In the genomic region with DNA sequence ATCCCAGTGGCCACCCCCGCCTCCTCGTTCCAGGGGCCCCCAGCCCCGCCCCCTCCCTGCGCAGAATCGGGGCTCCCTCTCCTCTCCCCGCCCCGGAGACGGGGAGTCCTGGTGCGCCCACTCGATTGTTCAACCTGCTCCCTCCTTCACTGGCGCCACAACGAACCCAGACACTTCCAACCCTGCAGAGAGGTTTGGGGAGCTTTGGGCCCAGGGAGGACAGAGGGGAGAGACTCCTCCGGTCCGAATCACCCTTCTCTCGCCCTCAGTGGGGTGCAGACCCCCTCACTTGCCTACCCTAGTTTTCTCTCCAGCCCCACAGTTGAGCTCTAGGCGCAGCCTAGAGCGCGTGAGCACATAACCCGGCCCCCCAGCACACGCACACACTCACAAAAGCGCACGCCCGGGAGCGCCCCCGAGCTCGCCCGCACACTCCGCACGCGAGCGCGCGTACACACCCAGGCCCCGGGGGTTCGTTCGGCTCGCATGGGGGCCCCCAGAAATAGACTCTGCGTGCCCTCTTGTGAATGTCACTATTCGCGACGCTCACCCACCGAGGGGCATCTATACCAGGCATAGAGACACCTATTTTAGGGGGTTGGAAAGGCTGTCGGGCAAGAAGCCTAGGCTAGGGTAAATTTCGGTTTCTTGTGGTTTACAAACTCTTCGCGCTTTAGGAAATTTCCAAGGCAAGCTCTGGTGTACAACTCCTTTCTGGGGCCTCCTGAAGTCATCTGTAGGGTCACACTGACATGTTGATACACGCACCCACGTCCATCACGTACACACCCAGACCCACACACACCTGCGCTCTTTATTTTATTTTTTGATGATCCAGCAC, we compare ENCODE assay signal across 8 mouse cellular contexts. TPM values are rescaled to one million over a fixed set of nuclear protein-coding genes. Genes with fewer than 3 reads are reported as not detected.
DNase-seq lines count a peak whose midpoint lies in the region; ATAC-seq lines count a peak whose summit lies in the region.

A gene (minus strand): TSS at position 401 of the 841 bp plus-strand sequence.

- no peaks in the 10 kb centered on the region for H3K9me3 ChIP-seq in forebrain, embryonic 15.5 days
- H3K9me3 ChIP-seq in midbrain, embryonic 15.5 days: no peaks in the 10 kb centered on the region

- under 1% methylated on average over 47 of the region's 50 CpGs for WGBS in forebrain, embryonic 15.5 days
- WGBS in midbrain, embryonic 15.5 days: under 1% methylated on average over 50 of the region's 50 CpGs

- peaks cover 22% of the 10 kb centered on the region; the same call in 1 of the 2 replicates for H3K4me1 ChIP-seq in forebrain, embryonic 15.5 days
- H3K4me1 ChIP-seq in midbrain, embryonic 15.5 days: peaks cover 10% of the 10 kb centered on the region; the same call in 1 of the 2 replicates

- H3K27ac ChIP-seq in forebrain, embryonic 15.5 days (replicated peaks): peak within 1 kb of the TSS; percentile 95
- H3K27ac ChIP-seq in midbrain, embryonic 15.5 days: peak within 1 kb of the TSS; percentile 96

- peak within 1 kb of the TSS; percentile 57 for H3K4me3 ChIP-seq in forebrain, embryonic 15.5 days
- H3K4me3 ChIP-seq in midbrain, embryonic 15.5 days: peak within 1 kb of the TSS; percentile 57

- no peaks in the 10 kb centered on the region; the same call in 1 of the 2 replicates for H3K27me3 ChIP-seq in forebrain, embryonic 15.5 days
- H3K27me3 ChIP-seq in midbrain, embryonic 15.5 days (replicated peaks): 0 out of 2 replicates have a peak, but pooled peaks cover 10% of the 10 kb centered on the region

- DNase-seq in ovary, postnatal 36 days (ENCODE audit: low spot score): peak; percentile 39
- no peak for DNase-seq in ovary, adult 18-20 months (ENCODE audit: low spot score)
- peak; percentile 80 to 82 for DNase-seq in cerebellum, adult 18-20 months
- DNase-seq in layer of hippocampus, postnatal 10 days (ENCODE audit: low spot score in 2 of 2): peak; percentile 67 to 74
- DNase-seq in gastrocnemius, postnatal 14 days: no peak
- no peak for DNase-seq in lung, postnatal 14 days

- H3K4me2 ChIP-seq in forebrain, embryonic 15.5 days (replicated peaks): peak within 1 kb of the TSS; percentile 60
- H3K4me2 ChIP-seq in midbrain, embryonic 15.5 days: peak within 1 kb of the TSS; percentile 76

- intact Hi-C loops in gastrocnemius, postnatal 14 days (cut with DNase I; ENCODE audit: low total_unique reads): no loop called here

- H3K9ac ChIP-seq in forebrain, embryonic 15.5 days (replicated peaks): peak within 1 kb of the TSS; percentile 61
- H3K9ac ChIP-seq in midbrain, embryonic 15.5 days: peak within 1 kb of the TSS; percentile 65

- ATAC-seq in forebrain, embryonic 15.5 days (replicated peaks): peak; percentile 47
- ATAC-seq in midbrain, embryonic 15.5 days (replicated peaks): peak; percentile 59

- no peaks in the 10 kb centered on the region for H3K36me3 ChIP-seq in forebrain, embryonic 15.5 days
- H3K36me3 ChIP-seq in midbrain, embryonic 15.5 days (replicated peaks): no peaks in the 10 kb centered on the region

RNA-seq across cellular contexts. Expression of the gene that starts here (rescaled TPM):
- 48.0 and 50.4 TPM in 2 replicates for polyA plus RNA-seq in forebrain, embryonic 15.5 days (2015; fragmentation: Nextera tagmentation; extraction: Ambion mirVana)
- total RNA-seq in layer of hippocampus, postnatal 10 days (2021): 100 to 1,000 TPM; 134 to 144 TPM
- polyA plus RNA-seq in midbrain, embryonic 15.5 days (2015; fragmentation: Nextera tagmentation; extraction: Ambion mirVana): 62.0 and 64.3 TPM in 2 replicates
- 1 to 10 TPM; 1.5 to 1.7 TPM for total RNA-seq in gastrocnemius, postnatal 14 days (2021)

Comparison
In these comparisons a context has a peak if more than half of its experiments do, and no peak if none do; other contexts are left out.
1. RNA of the gene that starts here (total RNA-seq): 134 to 144 TPM in layer of hippocampus, postnatal 10 days; 1.5 to 1.7 TPM in gastrocnemius, postnatal 14 days; every median in the first group is over 10 times any median in the second.
2. DNase-seq: peak in ovary, postnatal 36 days (single experiment), cerebellum, adult 18-20 months (2 of 2) and layer of hippocampus, postnatal 10 days (2 of 2); none in ovary, adult 18-20 months (single experiment), gastrocnemius, postnatal 14 days (single experiment) and lung, postnatal 14 days (single experiment).